Mouse (Mus musculus): ENCODE results near the gene Kti12. TPM values are rescaled to one million over a fixed set of nuclear protein-coding genes. Genes with fewer than 3 reads are reported as not detected.

Kti12 gene
- polyA plus RNA-seq (2014; fragmentation: Illumina TruSeq; extraction: RNeasy Lipid Tissue Mini Kit (QIAGEN cat#74804); ENCODE audit: low read depth, low replicate concordance) = 26.3 TPM

DNA sequence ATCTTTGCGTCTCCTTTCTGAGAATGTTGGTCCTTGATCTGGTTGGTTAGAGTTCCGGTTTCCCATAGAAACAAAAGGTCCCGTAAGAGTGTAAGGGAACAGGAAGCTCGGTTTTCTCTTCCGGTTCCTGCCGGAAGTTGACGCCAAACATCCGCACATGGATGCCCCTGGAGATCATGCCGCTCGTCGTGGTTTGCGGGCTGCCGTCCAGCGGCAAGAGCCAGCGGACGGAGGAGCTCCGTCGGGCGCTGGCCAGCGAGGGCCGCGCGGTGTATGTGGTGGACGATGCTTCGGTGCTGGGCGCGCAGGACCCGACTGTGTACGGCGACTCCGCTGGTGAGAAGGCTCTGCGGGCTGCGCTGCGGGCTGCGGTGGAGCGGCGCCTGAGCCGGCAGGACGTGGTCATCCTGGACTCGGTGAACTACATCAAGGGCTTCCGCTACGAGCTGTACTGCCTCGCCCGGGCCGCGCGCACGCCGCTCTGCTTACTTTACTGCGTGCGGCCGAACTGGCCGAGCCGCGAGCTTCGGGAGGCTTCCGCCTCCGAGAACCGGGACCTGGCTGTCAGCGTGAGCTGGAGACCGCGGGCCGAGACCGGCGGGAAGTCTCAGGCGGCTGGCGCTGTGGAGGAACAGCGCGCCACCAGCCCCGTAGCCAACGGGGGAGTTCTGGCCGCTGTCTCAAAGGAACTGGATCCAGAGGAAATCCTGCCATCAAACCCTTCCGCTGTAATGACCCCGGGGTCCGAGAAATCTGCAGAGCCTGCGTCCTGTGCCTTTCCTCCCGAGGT lies at the start of gene Kti12:
Gene Kti12 (plus strand): TSS at position 71 of the 790 bp plus-strand sequence.

DNA sequence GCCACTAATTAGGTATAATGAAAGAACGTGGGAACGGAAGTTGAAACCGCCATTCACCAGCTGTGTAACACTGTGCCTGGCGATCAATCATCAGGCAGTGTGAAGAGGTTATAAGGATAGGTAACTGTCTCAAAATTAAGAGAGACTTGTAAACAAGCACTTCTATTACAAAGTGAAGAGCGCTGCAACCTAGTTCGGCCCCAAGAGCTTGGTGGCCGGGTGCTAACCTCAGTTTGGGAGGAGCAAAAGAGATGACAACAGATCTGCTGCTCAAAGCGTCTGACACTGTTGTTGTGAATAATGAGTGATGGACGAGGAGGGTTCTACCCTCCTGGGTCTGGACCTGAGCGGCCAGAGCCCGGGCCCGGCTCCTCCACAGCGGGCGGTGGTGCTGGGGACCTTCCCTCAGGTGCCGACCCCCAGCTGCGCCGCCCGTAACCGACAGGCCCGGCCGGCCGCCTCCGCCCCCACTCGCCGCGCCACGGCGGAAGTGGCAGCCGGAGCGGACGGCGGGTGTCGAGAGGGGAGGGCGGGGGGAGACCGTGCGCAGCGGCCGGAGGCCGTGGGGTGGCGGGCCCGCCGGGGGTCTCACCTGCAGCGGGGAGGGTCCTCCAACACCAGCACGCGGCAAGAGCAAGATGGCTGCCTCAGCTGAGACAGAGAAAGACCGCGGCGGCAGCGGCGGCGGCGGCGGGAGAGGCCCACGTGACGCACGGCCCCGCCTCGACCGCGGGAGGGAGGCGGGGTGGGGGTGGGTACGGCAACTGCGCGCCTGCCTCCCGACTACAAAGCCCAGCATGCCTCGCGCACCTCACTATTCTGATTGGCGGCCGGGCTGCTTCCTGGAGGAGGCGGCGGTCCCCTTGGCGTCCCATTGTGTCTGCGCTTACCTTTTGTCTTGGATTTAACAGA lies 14.4 kb upstream of the Kti12 start, which contains the start of gene Btf3l4:
Gene Btf3l4 (minus strand): TSS at position 699 of the 912 bp plus-strand sequence.

DNA sequence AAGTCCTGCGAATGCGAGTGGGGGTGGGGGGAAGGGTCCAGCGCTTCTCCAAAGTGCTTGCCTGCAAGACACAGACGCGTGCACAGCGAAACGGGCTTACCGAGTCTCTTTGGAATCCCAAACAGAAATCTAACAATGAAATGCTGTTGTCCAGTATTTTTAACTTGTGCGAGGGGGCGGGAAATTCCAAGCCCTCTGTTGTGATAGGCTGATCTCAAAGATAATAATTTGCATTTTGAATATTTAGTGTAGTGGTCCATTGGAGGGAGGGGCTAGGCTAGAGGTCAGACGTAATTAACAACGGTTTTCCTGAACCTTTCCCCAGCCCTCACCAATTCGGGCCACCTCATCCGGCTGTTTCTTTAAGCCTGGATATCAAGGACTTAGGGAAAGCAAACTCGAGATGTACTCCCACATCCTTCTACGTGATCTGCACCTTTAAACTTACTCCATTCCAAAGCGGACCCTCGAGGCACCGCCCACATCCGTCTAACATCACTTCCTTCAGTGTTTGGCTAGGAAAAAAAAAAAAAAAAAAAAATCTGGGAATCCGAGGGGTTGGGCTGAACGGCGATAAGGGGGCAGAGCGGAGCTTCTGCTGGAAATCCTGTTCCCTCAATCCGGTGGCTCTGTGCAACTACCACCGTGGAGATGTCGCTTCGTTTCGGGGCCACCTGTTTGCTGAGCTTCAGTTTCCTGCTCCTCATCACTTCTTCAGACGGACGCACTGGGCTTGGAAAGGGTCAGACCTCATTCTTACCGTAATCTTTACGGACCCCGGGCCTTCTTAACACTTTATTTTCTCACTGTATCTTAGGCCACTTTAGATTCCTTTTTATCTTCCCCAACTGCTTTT lies 13.2 kb upstream of the Kti12 start, which contains the start of gene Txndc12:
Gene Txndc12 (plus strand): TSS at position 487 of the 856 bp plus-strand sequence.

DNA sequence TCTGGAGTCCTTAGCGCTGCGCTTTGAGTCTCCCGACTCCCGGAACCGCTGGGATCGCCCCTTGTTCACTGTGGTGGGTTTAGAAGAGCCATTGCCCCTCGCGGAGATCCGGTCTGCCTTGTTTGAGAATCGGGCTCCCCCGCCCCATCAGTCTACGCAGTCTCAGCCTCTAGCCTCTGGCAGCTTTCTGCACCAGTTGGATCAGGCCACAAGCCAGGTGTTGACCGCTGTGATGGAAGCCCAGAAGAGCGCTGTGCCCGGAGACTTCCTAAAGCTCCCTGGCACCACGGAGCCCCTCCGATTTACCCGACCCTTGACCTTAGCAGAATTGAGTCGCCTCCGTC lies 892 bp downstream of the Kti12 start, which contains the start of gene A730015C16Rik:
Gene A730015C16Rik (minus strand): TSS at position 115 of the 344 bp plus-strand sequence.

DNA sequence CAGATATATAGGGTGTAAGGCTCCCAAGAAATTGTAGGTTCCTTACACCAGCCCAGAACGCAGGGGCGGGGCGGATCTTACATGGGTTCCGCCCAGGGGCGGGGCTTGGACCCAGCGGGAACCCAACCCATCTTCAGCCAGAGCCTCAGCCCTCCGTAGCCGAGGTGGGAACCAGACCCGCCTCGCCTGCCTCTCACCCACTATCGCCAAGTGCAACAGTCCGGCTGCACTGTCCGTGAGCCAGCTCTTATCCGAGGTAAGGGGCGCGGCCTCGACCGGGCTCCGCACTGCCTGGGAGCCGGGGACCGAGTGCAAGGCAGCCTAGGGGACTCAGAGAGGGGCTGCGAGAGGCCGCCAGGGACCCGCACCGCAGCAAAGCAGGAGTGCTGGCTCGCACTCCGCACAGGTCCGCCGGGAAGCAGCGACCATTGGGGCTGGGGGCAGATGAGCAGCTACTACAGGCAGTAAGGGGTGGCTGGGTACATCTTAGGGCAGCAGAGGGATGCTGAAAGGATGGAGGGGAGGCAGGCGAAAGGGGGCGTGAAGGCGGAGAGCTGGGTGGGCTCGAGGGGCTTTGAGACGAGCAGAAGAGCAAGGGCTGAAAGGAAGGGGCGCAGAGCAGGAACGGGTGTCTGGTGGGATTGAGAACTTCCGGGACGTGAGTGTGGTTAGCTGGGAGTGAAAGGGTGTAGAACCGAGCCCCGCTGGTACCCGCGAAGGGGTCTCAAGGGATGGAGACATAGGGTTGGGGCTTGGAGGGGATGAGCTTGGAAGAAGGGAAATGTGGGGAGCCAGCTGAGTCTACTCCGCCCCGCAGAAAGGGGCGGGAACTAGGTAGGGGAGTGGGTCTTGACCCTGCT lies 31.6 kb downstream of the Kti12 start, which contains the start of gene Rab3b:
Gene Rab3b (plus strand): TSS at position 101 of the 860 bp plus-strand sequence.

Other genes starting within 250 kb of the Kti12 start
- gene Cc2d1b, start 227.8 kb upstream of the Kti12 start, polyA plus RNA-seq (2014; fragmentation: Illumina TruSeq; extraction: RNeasy Lipid Tissue Mini Kit (QIAGEN cat#74804); ENCODE audit: low read depth, low replicate concordance) = 95.9 TPM
- gene 3110021N24Rik, start 128.1 kb upstream of the Kti12 start, polyA plus RNA-seq (2014; fragmentation: Illumina TruSeq; extraction: RNeasy Lipid Tissue Mini Kit (QIAGEN cat#74804); ENCODE audit: low read depth, low replicate concordance) = 1.0 TPM
- 67.9 TPM for gene Zfyve9, start 67.0 kb upstream of the Kti12 start, polyA plus RNA-seq (2014; fragmentation: Illumina TruSeq; extraction: RNeasy Lipid Tissue Mini Kit (QIAGEN cat#74804); ENCODE audit: low read depth, low replicate concordance)
- gene Btf3l4, start 14.2 kb upstream of the Kti12 start, polyA plus RNA-seq (2014; fragmentation: Illumina TruSeq; extraction: RNeasy Lipid Tissue Mini Kit (QIAGEN cat#74804); ENCODE audit: low read depth, low replicate concordance) = 372 TPM
- gene Txndc12, start 13.2 kb upstream of the Kti12 start, polyA plus RNA-seq (2014; fragmentation: Illumina TruSeq; extraction: RNeasy Lipid Tissue Mini Kit (QIAGEN cat#74804); ENCODE audit: low read depth, low replicate concordance) = 66.2 TPM
- not detected for gene A730015C16Rik, start 834 bp downstream of the Kti12 start, polyA plus RNA-seq (2014; fragmentation: Illumina TruSeq; extraction: RNeasy Lipid Tissue Mini Kit (QIAGEN cat#74804); ENCODE audit: low read depth, low replicate concordance)
- gene Rab3b, start 31.3 kb downstream of the Kti12 start, polyA plus RNA-seq (2014; fragmentation: Illumina TruSeq; extraction: RNeasy Lipid Tissue Mini Kit (QIAGEN cat#74804); ENCODE audit: low read depth, low replicate concordance) = 12.7 TPM
- gene Nrd1, start 152.9 kb downstream of the Kti12 start, polyA plus RNA-seq (2014; fragmentation: Illumina TruSeq; extraction: RNeasy Lipid Tissue Mini Kit (QIAGEN cat#74804); ENCODE audit: low read depth, low replicate concordance) = 542 TPM

Data from adrenal gland, adult 10 weeks (tissue).